In the genomic region with DNA sequence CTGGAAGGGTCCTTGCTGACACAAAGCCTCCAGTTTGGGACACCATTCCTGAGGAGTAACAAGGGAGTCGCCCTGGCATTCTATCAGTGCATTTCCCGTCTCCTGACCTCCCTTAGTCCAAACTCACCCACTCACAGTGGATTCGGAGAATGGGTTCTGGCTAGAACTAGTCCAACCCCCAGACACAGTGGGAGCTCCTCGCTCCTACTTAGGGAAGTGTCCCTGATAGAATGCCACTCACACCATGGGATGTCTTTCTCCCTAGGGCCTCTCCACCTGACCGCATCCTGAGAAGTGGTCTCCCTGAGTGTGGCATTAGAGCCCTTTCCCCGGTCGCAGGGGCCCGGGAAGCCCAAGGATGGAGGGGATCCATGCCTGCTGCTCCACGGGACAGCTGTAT, we compare ENCODE assay signal across 31 mouse cellular contexts.
"Had no signal": no experiment of that assay in that cellular context is flagged by ENCODE, and none has a peak within 500 bp of the region (broad histone marks: within the 10 kb centered on the region; RNA-seq: fewer than 3 reads in every experiment).

No protein-coding gene starts in this region.

- H3K27me3 ChIP-seq: limb, embryonic 12.5 days; limb, embryonic 13.5 days; limb, embryonic 15.5 days; liver, embryonic 12.5 days; liver, embryonic 13.5 days; liver, embryonic 15.5 days; lung, embryonic 15.5 days; megakaryocyte, embryonic 14.5 days; midbrain, embryonic 12.5 days; midbrain, embryonic 13.5 days; midbrain, embryonic 15.5 days; neural tube, embryonic 12.5 days had no signal

- H3K27ac ChIP-seq: left cerebral cortex, adult 2 months; limb, embryonic 10.5 days; limb, embryonic 12.5 days; limb, embryonic 13.5 days; limb, embryonic 15.5 days; liver, embryonic 12.5 days; liver, embryonic 13.5 days; liver, embryonic 14.5 days; liver, embryonic 15.5 days; lung, embryonic 15.5 days; macrophage; midbrain, embryonic 10.5 days; midbrain, embryonic 12.5 days; midbrain, embryonic 13.5 days; midbrain, embryonic 15.5 days; neural tube, embryonic 12.5 days had no signal

- H3K4me1 ChIP-seq: limb, embryonic 15.5 days; liver, embryonic 12.5 days; liver, embryonic 13.5 days; liver, embryonic 15.5 days; lung, embryonic 15.5 days; midbrain, embryonic 10.5 days; midbrain, embryonic 12.5 days; midbrain, embryonic 13.5 days; midbrain, embryonic 15.5 days; neural tube, embryonic 12.5 days had no signal

- H3K9me3 ChIP-seq: limb, embryonic 10.5 days; limb, embryonic 15.5 days; liver, embryonic 12.5 days; liver, embryonic 13.5 days; liver, embryonic 15.5 days; megakaryocyte, embryonic 14.5 days had no signal

- H3K4me3 ChIP-seq: left cerebral cortex, adult 2 months; limb, embryonic 10.5 days; limb, embryonic 12.5 days; limb, embryonic 13.5 days; limb, embryonic 15.5 days; liver, embryonic 12.5 days; liver, embryonic 13.5 days; liver, embryonic 15.5 days; lung, embryonic 15.5 days; megakaryocyte, embryonic 14.5 days; midbrain, embryonic 10.5 days; midbrain, embryonic 12.5 days; midbrain, embryonic 13.5 days; midbrain, embryonic 15.5 days; myocyte; neural tube, embryonic 12.5 days had no signal

- DNase-seq: left cerebral cortex, postnatal 4 days; liver; liver, embryonic 13.5 days; liver, postnatal 0 days; lung, adult 18-20 months; lung, adult 2 months; lung, embryonic 14.5 days; lung, postnatal 10 days; lung, postnatal 14 days; lung, postnatal 36 days; lung, postnatal 4 days had no signal

- ATAC-seq: liver, embryonic 12.5 days; liver, postnatal 0 days; lung, postnatal 0 days; midbrain, embryonic 13.5 days; midbrain, embryonic 15.5 days; midbrain, embryonic 16.5 days had no signal

- H3K9ac ChIP-seq: limb, embryonic 12.5 days; limb, embryonic 13.5 days; limb, embryonic 15.5 days; liver, embryonic 12.5 days; liver, embryonic 13.5 days; liver, embryonic 14.5 days; liver, embryonic 15.5 days; liver, postnatal 0 days; lung, embryonic 14.5 days; lung, embryonic 15.5 days; midbrain, embryonic 12.5 days; midbrain, embryonic 13.5 days; midbrain, embryonic 15.5 days; neural tube, embryonic 12.5 days had no signal

- H3K4me2 ChIP-seq: limb, embryonic 12.5 days; limb, embryonic 13.5 days; limb, embryonic 15.5 days; liver, embryonic 11.5 days; liver, embryonic 12.5 days; liver, embryonic 13.5 days; liver, embryonic 15.5 days; lung, embryonic 14.5 days; lung, embryonic 15.5 days; midbrain, embryonic 12.5 days; midbrain, embryonic 13.5 days; midbrain, embryonic 15.5 days; neural tube, embryonic 12.5 days had no signal
